Mouse (Mus musculus) ES-Bruce4 (cell line): ENCODE data around the gene Iars2. TPM values are rescaled to one million over a fixed set of nuclear protein-coding genes. Genes with fewer than 3 reads are reported as not detected.

Source experiments
- H3K27ac ChIP-seq: 2 replicates; pipeline ENCODE4 v1.5.1; 2012; ENCODE audit warnings: low read length, inconsistent platforms; ENCODE audit not compliant: insufficient read depth
- H3K27me3 ChIP-seq: 2 replicates; pipeline ENCODE4 v1.6.1; 2012; ENCODE audit warnings: mild to moderate bottlenecking, low read length, inconsistent platforms; ENCODE audit not compliant: control insufficient read depth, poor library complexity, insufficient read depth, severe bottlenecking
- H3K36me3 ChIP-seq: 2 replicates; pipeline ENCODE4 v1.6.1; 2012; ENCODE audit warnings: inconsistent platforms, mild to moderate bottlenecking, low read length, moderate library complexity; ENCODE audit not compliant: control insufficient read depth, poor library complexity, insufficient read depth, severe bottlenecking
- H3K4me1 ChIP-seq: one replicate; pipeline ENCODE4 v1.8.1; 2011; ENCODE audit warnings: low read length; ENCODE audit not compliant: control insufficient read depth, insufficient read depth
- H3K4me3 ChIP-seq: 2 replicates; pipeline ENCODE4 v1.5.1; 2011; ENCODE audit warnings: low read depth, mild to moderate bottlenecking, low read length
- H3K9ac ChIP-seq: 2 replicates; pipeline ENCODE4 v1.6.1; 2012; ENCODE audit warnings: low read depth, mild to moderate bottlenecking, inconsistent platforms; ENCODE audit not compliant: poor library complexity, severe bottlenecking
- H3K9me3 ChIP-seq: replicated peaks from 2 replicates; pipeline ENCODE4 v1.6.1; 2012; ENCODE audit warnings: mild to moderate bottlenecking, low read length, inconsistent platforms; ENCODE audit not compliant: control insufficient read depth, poor library complexity, insufficient read depth, severe bottlenecking
- CTCF ChIP-seq: IDR thresholded peaks from one replicate; pipeline ENCODE4 v1.8.1; 2011; ENCODE audit warnings: low read depth, low read length
- EP300 ChIP-seq: IDR thresholded peaks from 2 replicates; pipeline ENCODE4 v1.6.1; 2011; ENCODE audit warnings: low read depth, low read length; ENCODE audit not compliant: insufficient read depth
- POLR2A ChIP-seq: IDR thresholded peaks from one replicate; pipeline ENCODE4 v1.8.1; 2011; ENCODE audit warnings: low read length; ENCODE audit not compliant: insufficient read depth
- polyA plus RNA-seq: library from polyadenylated mRNA; stranded (reverse); fragments of >200 nt; gene quantifications from 2 replicates; pipeline ENCODE4 v1.2.4, GENCODE M21; 2011; ENCODE audit warnings: low read depth; ENCODE audit not compliant: missing spikeins, insufficient read depth, insufficient read length

The Iars2 gene
- polyA plus RNA-seq, 1 experiment, result 55.5 TPM

DNA sequence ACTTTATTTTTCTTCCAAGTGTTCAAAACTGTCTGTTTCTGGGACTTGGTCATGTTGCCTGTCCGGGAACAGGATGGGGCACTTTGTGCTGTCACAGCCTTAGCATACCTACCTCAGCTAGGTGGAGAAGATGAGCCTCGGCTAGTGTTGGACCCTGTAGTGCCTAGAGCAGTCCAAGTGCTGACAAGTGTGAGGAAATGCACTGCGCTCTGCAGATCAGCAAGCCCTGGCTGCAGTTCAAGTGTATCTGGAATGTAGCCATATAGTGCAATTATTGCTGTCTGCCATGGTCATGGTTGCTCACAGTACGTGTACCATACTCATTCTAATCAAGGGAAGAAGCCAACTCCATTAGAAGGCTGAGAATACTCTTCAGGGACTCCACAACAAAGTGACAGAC, 44.5 kb downstream of the Iars2 start:
- no peak for TF ChIP-seq CTCF
- TF ChIP-seq POLR2A, result no peak
- no peak for TF ChIP-seq EP300
- Histone ChIP-seq H3K27me3 (no peaks in the 10 kb centered on the region), H3K9ac (no peak overlapping the region), H3K4me3 (no peak overlapping the region), H3K4me1 (no peaks in the 10 kb centered on the region), H3K36me3 (peaks cover 3% of the 10 kb centered on the region), H3K27ac (no peak overlapping the region), H3K9me3 (no peaks in the 10 kb centered on the region)

- H3K36me3 ChIP-seq, result peaks cover 3% of the 10 kb centered on the region
- TF ChIP-seq EP300 (no peak), POLR2A (no peak)
- H3K9me3 ChIP-seq, result no peaks in the 10 kb centered on the region
- no peaks in the 10 kb centered on the region for H3K4me1 ChIP-seq
- no peak overlapping the region for H3K27ac ChIP-seq
- no peaks in the 10 kb centered on the region for H3K27me3 ChIP-seq
- no peak overlapping the region for H3K9ac ChIP-seq
- no peak overlapping the region for H3K4me3 ChIP-seq
These were observed 45.9 kb downstream of the Iars2 start for GRCm38 (mm10) chr1:185283247-185283646.

- Histone ChIP-seq H3K27ac (no peak overlapping the region), H3K4me3 (no peak overlapping the region), H3K9ac (no peak overlapping the region), H3K4me1 (no peaks in the 10 kb centered on the region), H3K27me3 (no peaks in the 10 kb centered on the region), H3K9me3 (no peaks in the 10 kb centered on the region), H3K36me3 (peaks cover 3% of the 10 kb centered on the region)
- TF ChIP-seq POLR2A (no peak), CTCF (no peak), EP300 (no peak)
These were observed 46.4 kb downstream of the Iars2 start for GRCm38 (mm10) chr1:185282846-185283245.

DNA sequence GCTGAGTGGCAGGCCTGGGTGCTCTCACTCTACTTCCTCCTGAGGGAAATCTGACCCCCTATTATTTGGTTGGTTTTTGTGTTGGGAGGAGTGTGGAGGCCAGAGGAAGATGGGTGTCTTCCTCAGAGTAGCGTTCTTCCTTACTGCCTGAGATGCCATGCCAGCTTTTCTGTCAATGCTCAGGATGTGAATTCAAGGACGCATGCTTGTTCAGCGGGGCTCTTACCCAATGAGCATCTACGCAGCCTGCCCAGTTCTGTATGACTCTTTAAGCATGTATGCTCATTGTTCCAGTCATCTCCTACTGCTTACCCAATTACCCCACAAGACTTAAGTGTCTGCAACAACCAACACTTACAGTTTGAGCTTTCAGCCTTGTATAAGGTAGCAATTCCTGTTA, 48.6 kb downstream of the Iars2 start:
- TF ChIP-seq CTCF, result no peak
- no peak for TF ChIP-seq POLR2A
- H3K4me3 ChIP-seq, result no peak overlapping the region
- no peaks in the 10 kb centered on the region for H3K27me3 ChIP-seq
- H3K27ac ChIP-seq, result no peak overlapping the region
- H3K4me1 ChIP-seq, result no peaks in the 10 kb centered on the region
- H3K9me3 ChIP-seq, result no peaks in the 10 kb centered on the region
- H3K9ac ChIP-seq, result no peak overlapping the region
- peaks cover 10% of the 10 kb centered on the region; the same call in 1 of the 2 replicates for H3K36me3 ChIP-seq

GRCm38 (mm10) chr1:185279288-185279687, 49.9 kb downstream of the Iars2 start:
- no peaks in the 10 kb centered on the region for H3K27me3 ChIP-seq
- no peaks in the 10 kb centered on the region for H3K4me1 ChIP-seq
- H3K4me3 ChIP-seq, result no peak overlapping the region
- TF ChIP-seq CTCF, result no peak
- TF ChIP-seq POLR2A, result no peak
- TF ChIP-seq EP300, result no peak
- H3K9ac ChIP-seq, result no peak overlapping the region
- H3K36me3 ChIP-seq, result peaks cover 10% of the 10 kb centered on the region; the same call in 1 of the 2 replicates
- no peak overlapping the region for H3K27ac ChIP-seq
- no peaks in the 10 kb centered on the region for H3K9me3 ChIP-seq

- no peak overlapping the region for H3K4me3 ChIP-seq
- no peak overlapping the region for H3K27ac ChIP-seq
- H3K9ac ChIP-seq, result no peak overlapping the region
- H3K9me3 ChIP-seq, result no peaks in the 10 kb centered on the region
- H3K36me3 ChIP-seq, result peaks cover 10% of the 10 kb centered on the region; the same call in 1 of the 2 replicates
- TF ChIP-seq POLR2A (no peak), CTCF (no peak), EP300 (no peak)
- no peaks in the 10 kb centered on the region for H3K27me3 ChIP-seq
- no peaks in the 10 kb centered on the region for H3K4me1 ChIP-seq
These were observed 52.2 kb downstream of the Iars2 start for GRCm38 (mm10) chr1:185277022-185277421.

- no peaks in the 10 kb centered on the region for H3K27me3 ChIP-seq
- TF ChIP-seq POLR2A, result no peak
- TF ChIP-seq EP300, result no peak
- no peak for TF ChIP-seq CTCF
- peaks cover 10% of the 10 kb centered on the region; the same call in 1 of the 2 replicates for H3K36me3 ChIP-seq
- no peak overlapping the region for H3K4me3 ChIP-seq
- no peaks in the 10 kb centered on the region for H3K4me1 ChIP-seq
- H3K27ac ChIP-seq, result no peak overlapping the region
- no peaks in the 10 kb centered on the region for H3K9me3 ChIP-seq
- H3K9ac ChIP-seq, result no peak overlapping the region
These were observed 53.2 kb downstream of the Iars2 start for GRCm38 (mm10) chr1:185275976-185276375.
